Mouse (Mus musculus): ENCODE results near the gene Slc25a34. TPM values are rescaled to one million over a fixed set of nuclear protein-coding genes. Genes with fewer than 3 reads are reported as not detected.
A peak's percentile ranks its signal among the peaks of the same experiment; 100 is the strongest.

Gene Slc25a34
- 0.08 and 0.13 TPM in 2 replicates for polyA plus RNA-seq (2015; fragmentation: Nextera tagmentation; extraction: Ambion mirVana)

GRCm38 (mm10) chr4:141623666-141624065 is at the start of gene Slc25a34:
TSS of gene Slc25a34 (minus strand) at chr4:141623821.
- H3K27ac ChIP-seq: no peak within 1 kb of the TSS
- H3K4me1 ChIP-seq: no peaks in the 10 kb centered on the region
- H3K9me3 ChIP-seq (replicated peaks): no peaks in the 10 kb centered on the region
- no peak; the same call in 1 of the 2 replicates for ATAC-seq
- 73% methylated on average over 1 of the region's 1 CpGs for WGBS
- H3K36me3 ChIP-seq (ENCODE audit: poor library complexity, severe bottlenecking): peaks cover 40% of the 10 kb centered on the region
- no peaks in the 10 kb centered on the region for H3K27me3 ChIP-seq
- H3K4me3 ChIP-seq: no peak within 1 kb of the TSS
- no peak within 1 kb of the TSS for H3K9ac ChIP-seq
- H3K4me2 ChIP-seq: no peak within 1 kb of the TSS

- no peaks in the 10 kb centered on the region for H3K4me1 ChIP-seq
- no peak for ATAC-seq
- no peak overlapping the region for H3K4me3 ChIP-seq
- H3K27ac ChIP-seq: no peak overlapping the region
- no peaks in the 10 kb centered on the region for H3K36me3 ChIP-seq (ENCODE audit: poor library complexity, severe bottlenecking)
- H3K4me2 ChIP-seq: no peak overlapping the region
- 80% methylated on average over 13 of the region's 13 CpGs for WGBS
- H3K9ac ChIP-seq: no peak overlapping the region
- no peaks in the 10 kb centered on the region for H3K9me3 ChIP-seq (replicated peaks)
- H3K27me3 ChIP-seq: no peaks in the 10 kb centered on the region
These were observed 48.7 kb upstream of the Slc25a34 start for GRCm38 (mm10) chr4:141672325-141672724.

GRCm38 (mm10) chr4:141671389-141671788 is 47.8 kb upstream of the Slc25a34 start:
- Histone ChIP-seq H3K4me2 (no peak overlapping the region), H3K36me3 (ENCODE audit: poor library complexity, severe bottlenecking) (no peaks in the 10 kb centered on the region), H3K9ac (no peak overlapping the region), H3K4me3 (no peak overlapping the region), H3K9me3 (replicated peaks) (no peaks in the 10 kb centered on the region), H3K27me3 (no peaks in the 10 kb centered on the region), H3K4me1 (no peaks in the 10 kb centered on the region), H3K27ac (no peak overlapping the region)
- no peak for ATAC-seq
- 81% methylated on average over 4 of the region's 4 CpGs for WGBS

- no peak for ATAC-seq
- WGBS: 92% methylated on average over 18 of the region's 18 CpGs
These were observed 46.5 kb upstream of the Slc25a34 start for GRCm38 (mm10) chr4:141669898-141670712.

GRCm38 (mm10) chr4:141664799-141665198 is 41.2 kb upstream of the Slc25a34 start, which contains the start of gene Plekhm2:
TSS of gene Plekhm2 (minus strand) at chr4:141664899.
- peak within 1 kb of the TSS; percentile 83 for H3K4me3 ChIP-seq
- peak within 1 kb of the TSS; percentile 89 for H3K4me2 ChIP-seq
- H3K27me3 ChIP-seq: no peaks in the 10 kb centered on the region
- no peaks in the 10 kb centered on the region for H3K9me3 ChIP-seq (replicated peaks)
- no peak for ATAC-seq
- H3K36me3 ChIP-seq (ENCODE audit: poor library complexity, severe bottlenecking): peaks cover 16% of the 10 kb centered on the region
- WGBS: 71% methylated on average over 8 of the region's 8 CpGs
- peak within 1 kb of the TSS; percentile 94 for H3K9ac ChIP-seq
- H3K27ac ChIP-seq: peak within 1 kb of the TSS; percentile 59
- peaks cover 15% of the 10 kb centered on the region for H3K4me1 ChIP-seq

More at GRCm38 (mm10) chr4:141669898-141670712, 46.5 kb upstream of the Slc25a34 start:
- H3K4me2 ChIP-seq: no peak overlapping the region
- no peak overlapping the region for H3K9ac ChIP-seq
- no peak overlapping the region for H3K27ac ChIP-seq
- no peak overlapping the region for H3K4me3 ChIP-seq
- H3K27me3 ChIP-seq: no peaks in the 10 kb centered on the region
- H3K36me3 ChIP-seq (ENCODE audit: poor library complexity, severe bottlenecking): no peaks in the 10 kb centered on the region
- H3K4me1 ChIP-seq: no peaks in the 10 kb centered on the region
- no peaks in the 10 kb centered on the region for H3K9me3 ChIP-seq (replicated peaks)

GRCm38 (mm10) chr4:141664011-141664745 is 40.6 kb upstream of the Slc25a34 start:
- Histone ChIP-seq H3K36me3 (ENCODE audit: poor library complexity, severe bottlenecking) (peaks cover 20% of the 10 kb centered on the region), H3K4me1 (peaks cover 15% of the 10 kb centered on the region), H3K27me3 (no peaks in the 10 kb centered on the region), H3K9ac (peak overlapping the region; percentile 94), H3K4me2 (peak overlapping the region; percentile 89), H3K4me3 (peak overlapping the region; percentile 83), H3K27ac (peak overlapping the region; percentile 59), H3K9me3 (replicated peaks) (no peaks in the 10 kb centered on the region)
- ATAC-seq: peak; percentile 87
- whole genome bisulfite sequencing: 1% methylated on average over 45 of the region's 60 CpGs

GRCm38 (mm10) chr4:141663122-141663931 is 39.7 kb upstream of the Slc25a34 start:
- 5% methylated on average over 36 of the region's 47 CpGs for WGBS
- peak overlapping the region; percentile 89 for H3K4me2 ChIP-seq
- H3K27me3 ChIP-seq: no peaks in the 10 kb centered on the region
- H3K9ac ChIP-seq: peak overlapping the region; percentile 94
- H3K9me3 ChIP-seq (replicated peaks): no peaks in the 10 kb centered on the region
- H3K27ac ChIP-seq: peak overlapping the region; percentile 59
- H3K4me3 ChIP-seq: peak overlapping the region; percentile 83
- H3K36me3 ChIP-seq (ENCODE audit: poor library complexity, severe bottlenecking): peaks cover 27% of the 10 kb centered on the region
- peak; percentile 14 for ATAC-seq
- peaks cover 15% of the 10 kb centered on the region for H3K4me1 ChIP-seq

GRCm38 (mm10) chr4:141660884-141661283 is 37.3 kb upstream of the Slc25a34 start:
- Histone ChIP-seq H3K36me3 (ENCODE audit: poor library complexity, severe bottlenecking) (peaks cover 35% of the 10 kb centered on the region), H3K27me3 (no peaks in the 10 kb centered on the region), H3K4me2 (no peak overlapping the region), H3K4me3 (no peak overlapping the region), H3K27ac (no peak overlapping the region), H3K9ac (0 out of 2 replicates have a peak overlapping the region, but pooled peaks have one; percentile 13), H3K9me3 (replicated peaks) (no peaks in the 10 kb centered on the region), H3K4me1 (peaks cover 15% of the 10 kb centered on the region)
- ATAC-seq: no peak
- WGBS: 88% methylated on average over 11 of the region's 11 CpGs

- H3K4me2 ChIP-seq: no peak overlapping the region
- H3K36me3 ChIP-seq (ENCODE audit: poor library complexity, severe bottlenecking): peaks cover 38% of the 10 kb centered on the region
- H3K27me3 ChIP-seq: no peaks in the 10 kb centered on the region
- no peak for ATAC-seq
- H3K9ac ChIP-seq: no peak overlapping the region
- no peak overlapping the region for H3K4me3 ChIP-seq
- H3K4me1 ChIP-seq: peaks cover 12% of the 10 kb centered on the region
- no peaks in the 10 kb centered on the region for H3K9me3 ChIP-seq (replicated peaks)
- 76% methylated on average over 4 of the region's 4 CpGs for WGBS
- H3K27ac ChIP-seq: no peak overlapping the region
These were observed 36.1 kb upstream of the Slc25a34 start for GRCm38 (mm10) chr4:141659739-141660138.

- H3K9ac ChIP-seq: no peak overlapping the region
- H3K27ac ChIP-seq: no peak overlapping the region
- H3K4me1 ChIP-seq: peaks cover 6% of the 10 kb centered on the region
- no peak overlapping the region for H3K4me2 ChIP-seq
- no peaks in the 10 kb centered on the region for H3K27me3 ChIP-seq
- H3K36me3 ChIP-seq (ENCODE audit: poor library complexity, severe bottlenecking): peaks cover 43% of the 10 kb centered on the region
- no peaks in the 10 kb centered on the region for H3K9me3 ChIP-seq (replicated peaks)
- no peak overlapping the region for H3K4me3 ChIP-seq
- no peak for ATAC-seq
- whole genome bisulfite sequencing: 94% methylated on average over 6 of the region's 6 CpGs
These were observed 35.3 kb upstream of the Slc25a34 start for GRCm38 (mm10) chr4:141658846-141659484.

- H3K4me2 ChIP-seq: no peak overlapping the region
- H3K27ac ChIP-seq: no peak overlapping the region
- no peaks in the 10 kb centered on the region for H3K9me3 ChIP-seq (replicated peaks)
- no peak for ATAC-seq
- no peak overlapping the region for H3K9ac ChIP-seq
- peaks cover 57% of the 10 kb centered on the region for H3K36me3 ChIP-seq (ENCODE audit: poor library complexity, severe bottlenecking)
- no peaks in the 10 kb centered on the region for H3K4me1 ChIP-seq
- H3K27me3 ChIP-seq: no peaks in the 10 kb centered on the region
- 83% methylated on average over 8 of the region's 8 CpGs for WGBS
- no peak overlapping the region for H3K4me3 ChIP-seq
These were observed 33.3 kb upstream of the Slc25a34 start for GRCm38 (mm10) chr4:141656932-141657331.
